Mouse (Mus musculus): ENCODE results near the gene Scube1.

Scube1 gene

DNA sequence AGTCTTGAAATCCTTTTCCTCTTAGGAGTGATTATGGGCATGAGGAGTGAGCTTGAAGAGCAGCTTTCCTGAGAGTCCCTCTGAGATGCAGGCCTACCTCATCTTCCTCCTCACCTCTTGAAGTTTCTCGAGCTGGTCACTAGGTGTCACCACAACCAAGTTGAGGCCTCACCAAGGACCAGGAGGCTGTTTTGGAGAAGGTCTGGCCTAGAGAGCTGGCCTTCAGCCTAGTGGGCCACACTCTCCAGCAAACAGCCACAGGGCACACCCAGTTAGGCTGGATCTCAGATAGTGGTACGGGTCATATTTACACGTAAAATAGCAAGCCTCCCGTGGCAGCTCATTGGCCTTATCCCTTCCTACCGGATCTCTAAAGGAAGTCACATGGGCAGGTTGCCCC, 60.1 kb downstream of the Scube1 start:
- peak; percentile 70 for DNase-seq

DNA sequence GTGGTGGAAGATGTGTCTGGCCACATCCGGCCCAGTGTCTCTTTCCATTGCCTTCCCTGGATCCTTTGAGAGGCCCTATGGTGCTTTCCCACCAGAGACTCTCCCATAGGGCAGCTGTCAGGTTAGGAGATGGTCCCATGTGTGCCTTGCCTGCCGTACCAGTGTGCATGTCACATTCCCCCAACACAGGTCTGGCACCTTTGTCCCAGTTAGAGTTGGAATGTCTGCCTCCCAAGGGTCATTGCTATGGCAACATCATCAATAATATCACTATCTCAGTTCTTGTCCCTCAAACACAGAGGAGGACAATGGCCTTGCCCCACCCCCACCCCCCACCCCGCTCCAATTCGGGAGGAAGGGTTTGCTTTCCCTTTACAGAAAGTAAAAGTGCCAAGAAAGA, 61.8 kb downstream of the Scube1 start:
- DNase-seq = no peak

DNA sequence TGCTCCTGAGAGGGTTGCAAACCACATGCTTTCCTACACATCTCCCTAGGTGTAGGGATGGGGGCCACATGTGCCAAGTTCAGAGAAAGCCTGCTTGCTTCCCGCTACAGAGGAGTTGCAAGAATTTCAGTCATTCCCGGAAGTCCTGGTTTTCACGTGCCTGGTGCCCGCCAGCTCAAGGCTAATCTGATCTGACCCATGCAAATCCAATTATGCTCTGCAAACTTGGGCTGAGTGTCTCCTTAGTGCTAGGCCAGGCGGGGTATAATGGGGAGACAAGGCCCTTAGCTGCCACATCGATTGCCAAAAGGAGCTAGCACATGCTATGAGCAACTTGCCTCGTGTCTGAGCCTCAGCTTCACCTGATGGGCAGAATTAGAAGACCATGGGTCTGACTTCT, 62.7 kb downstream of the Scube1 start:
- no peak for DNase-seq

DNA sequence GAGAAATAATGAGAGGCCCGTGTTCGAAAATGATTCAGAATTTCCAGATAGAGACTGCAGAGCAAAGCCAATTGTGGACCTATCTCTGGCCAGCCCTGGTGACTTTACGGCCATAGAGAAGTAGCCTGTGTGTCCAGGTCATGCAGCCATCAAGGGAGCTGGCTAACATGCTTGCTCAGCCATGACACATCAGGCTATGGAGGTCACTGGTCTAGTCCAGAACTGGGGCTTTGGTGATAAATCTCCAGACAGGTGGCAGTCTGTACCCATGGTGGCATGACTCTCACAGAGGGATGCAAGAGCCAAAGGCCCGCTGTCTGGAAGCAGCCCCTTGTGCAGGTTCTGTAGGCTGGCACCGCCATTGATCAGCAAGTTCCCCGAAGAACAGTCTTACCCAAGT, 82.3 kb downstream of the Scube1 start:
- no peak for DNase-seq

DNA sequence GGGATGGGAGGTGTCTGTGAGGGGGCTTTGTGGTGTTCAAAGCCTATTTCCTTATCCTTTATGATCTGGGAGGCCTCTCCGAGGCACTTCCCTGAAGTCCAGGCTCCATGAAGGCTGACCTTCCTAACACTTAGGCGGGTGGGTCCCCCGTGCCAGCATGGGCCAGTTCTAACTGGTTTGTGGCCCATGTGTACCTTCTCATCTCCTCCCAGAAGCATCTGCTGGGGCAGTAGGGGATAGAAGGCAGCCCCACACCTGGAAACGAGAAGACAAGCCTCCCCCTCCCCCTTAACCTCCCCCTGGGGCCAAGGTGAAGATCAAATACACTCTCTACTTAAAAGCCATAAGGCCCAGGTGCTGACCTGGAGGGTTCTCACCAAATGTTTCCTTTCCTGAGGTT, 84.6 kb downstream of the Scube1 start:
- DNase-seq = no peak

DNA sequence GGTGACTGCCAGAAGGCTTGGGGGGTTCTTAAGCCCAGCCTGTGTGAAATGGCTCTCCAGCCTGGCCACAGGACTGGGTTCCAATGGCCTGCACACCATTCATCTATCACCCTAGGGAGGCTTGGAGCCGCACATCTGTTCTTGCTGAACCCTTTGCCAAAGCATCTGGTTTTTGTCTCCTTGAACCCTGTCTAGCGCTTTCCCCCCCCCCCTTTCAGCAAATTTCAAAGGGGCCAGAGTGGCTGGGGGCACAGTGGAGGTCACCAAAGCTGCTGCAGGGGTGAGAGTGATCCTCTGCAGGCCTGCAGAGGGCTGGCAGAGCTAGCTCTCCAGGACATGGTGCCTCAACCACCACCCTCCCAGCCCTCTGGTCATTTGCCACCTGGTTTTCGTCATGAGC, 85.7 kb downstream of the Scube1 start:
- DNase-seq = no peak

DNA sequence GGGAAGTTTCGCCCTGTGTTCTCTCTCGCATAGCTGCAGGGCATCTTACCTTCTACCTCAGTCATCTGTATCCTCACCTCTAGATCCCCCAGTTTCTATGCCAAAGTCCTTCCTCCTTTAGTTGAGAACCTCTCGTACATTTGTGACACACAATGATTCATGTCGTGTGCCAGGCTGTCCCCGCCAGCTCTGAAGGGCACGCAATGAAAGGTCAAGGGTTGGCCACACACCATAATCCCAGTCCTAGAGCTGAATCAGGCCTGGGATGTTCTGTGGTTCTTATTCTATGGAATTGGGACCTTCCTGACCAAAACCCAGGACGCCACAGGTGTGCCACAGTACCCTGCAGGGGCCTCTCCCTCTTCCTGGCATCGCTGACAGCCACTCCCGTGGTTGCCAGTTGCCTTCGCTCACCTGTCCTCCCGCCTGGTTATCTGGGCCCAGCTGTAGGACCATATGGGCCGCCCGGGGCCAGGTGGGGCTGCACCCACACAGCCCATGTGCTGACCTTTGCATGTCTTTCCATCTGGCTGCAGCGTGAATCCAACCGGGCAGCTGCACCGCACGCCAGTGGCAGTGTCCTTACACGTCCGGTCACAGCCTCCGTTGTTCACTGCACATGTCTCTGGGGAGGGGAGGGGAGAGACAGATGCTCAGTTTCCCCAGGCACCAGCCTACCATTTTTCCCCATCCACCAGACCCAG, 86.5 kb downstream of the Scube1 start:
- DNase-seq = no peak

DNA sequence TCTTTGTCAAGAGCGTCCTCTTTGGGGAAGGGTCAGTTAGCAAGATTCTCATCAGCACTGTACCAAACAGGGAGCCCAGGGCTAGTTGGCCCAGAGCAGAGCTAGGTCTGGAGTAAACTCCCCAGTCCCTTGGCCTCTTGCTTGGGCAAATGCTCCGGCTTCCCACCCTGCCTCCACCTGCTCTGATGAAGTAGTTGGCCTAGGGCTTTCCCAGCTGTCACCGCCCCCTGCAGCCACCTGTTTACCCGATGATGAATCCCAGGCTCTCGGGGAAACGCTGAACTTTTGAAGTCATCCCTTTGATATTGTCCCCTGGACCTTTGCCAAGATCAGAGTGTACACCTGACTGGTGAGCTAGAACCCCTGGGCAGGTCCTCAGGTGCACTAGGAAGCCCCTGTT, 88.1 kb downstream of the Scube1 start:
- DNase-seq = no peak

DNA sequence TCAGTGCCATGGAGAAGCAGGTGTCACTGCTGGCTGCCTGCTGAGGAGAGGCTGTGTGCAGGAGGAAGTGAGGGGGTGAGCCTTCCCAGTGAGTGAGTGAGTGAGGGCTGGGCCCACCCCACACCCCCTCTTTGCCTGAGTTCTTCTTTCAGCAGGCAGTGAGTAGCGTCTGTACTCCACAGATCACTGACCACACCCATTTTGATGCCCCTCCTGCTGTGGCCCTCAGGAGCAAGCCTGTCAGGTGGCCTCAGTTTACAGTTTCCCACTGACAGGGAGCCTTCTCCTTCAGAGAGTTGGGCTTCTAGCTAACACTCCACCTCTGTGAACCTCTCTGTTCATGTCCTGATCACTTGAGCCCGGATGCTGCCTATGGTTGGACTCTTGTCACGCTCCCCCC, 89.6 kb downstream of the Scube1 start:
- no peak for DNase-seq

DNA sequence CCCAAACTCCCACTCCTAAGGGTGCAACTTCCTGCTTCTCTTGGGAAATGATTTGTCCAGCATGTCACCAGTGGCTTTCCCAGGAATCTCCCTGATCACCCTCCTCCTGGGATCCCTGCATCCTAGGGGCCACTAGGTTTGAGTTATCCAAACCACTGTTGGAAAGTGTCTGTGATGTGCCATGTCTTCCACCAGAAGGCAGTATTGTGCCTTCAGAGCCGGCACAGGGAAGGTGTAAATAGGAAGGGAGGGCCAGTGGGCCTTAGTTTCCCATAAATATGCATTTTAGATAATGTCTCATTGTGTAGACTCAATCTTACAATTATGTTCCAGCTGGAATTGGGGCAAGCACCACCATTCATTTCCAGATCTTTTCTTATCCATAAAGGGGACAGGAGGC, 90.7 kb downstream of the Scube1 start:
- no peak for DNase-seq

DNA sequence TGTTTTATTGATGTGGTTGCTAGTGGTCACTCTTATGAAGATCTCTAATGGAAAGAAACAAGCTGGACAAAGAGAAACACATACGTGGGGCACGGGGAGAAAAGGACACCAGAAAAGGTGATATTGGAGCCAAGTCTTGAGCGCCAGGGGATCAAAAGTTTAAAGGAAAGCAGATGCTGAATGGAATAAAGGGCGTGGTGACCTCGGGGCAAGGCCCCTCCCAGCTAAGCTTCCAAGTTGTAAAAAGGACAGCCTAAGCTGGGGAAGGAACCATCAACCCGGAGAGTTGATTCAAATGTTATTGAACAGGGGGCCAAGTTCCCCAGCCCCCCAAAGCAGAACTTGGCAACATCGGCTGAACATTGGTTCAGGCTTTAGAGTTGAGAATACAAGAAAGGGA, 93.8 kb downstream of the Scube1 start:
- no peak for DNase-seq

DNA sequence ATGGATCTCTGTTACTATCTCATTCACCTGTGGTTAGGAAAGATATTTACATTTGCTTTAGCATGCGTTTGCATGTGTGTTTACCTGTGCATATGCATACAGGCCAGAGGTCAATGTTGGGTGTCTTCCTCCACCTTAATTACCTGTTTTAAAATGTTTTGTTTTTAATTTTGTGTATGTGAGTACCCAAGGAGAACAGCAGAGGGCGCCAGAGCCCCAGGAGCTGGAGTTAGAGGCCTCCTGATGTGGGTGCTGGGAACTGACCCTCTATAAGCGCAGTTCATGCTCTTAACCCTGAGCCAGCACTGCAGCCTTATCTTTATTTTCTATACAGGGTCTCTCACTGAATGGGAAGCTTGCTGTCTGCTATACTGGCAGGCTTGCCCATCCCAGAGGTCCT, 95.1 kb downstream of the Scube1 start:
- no peak for DNase-seq

DNA sequence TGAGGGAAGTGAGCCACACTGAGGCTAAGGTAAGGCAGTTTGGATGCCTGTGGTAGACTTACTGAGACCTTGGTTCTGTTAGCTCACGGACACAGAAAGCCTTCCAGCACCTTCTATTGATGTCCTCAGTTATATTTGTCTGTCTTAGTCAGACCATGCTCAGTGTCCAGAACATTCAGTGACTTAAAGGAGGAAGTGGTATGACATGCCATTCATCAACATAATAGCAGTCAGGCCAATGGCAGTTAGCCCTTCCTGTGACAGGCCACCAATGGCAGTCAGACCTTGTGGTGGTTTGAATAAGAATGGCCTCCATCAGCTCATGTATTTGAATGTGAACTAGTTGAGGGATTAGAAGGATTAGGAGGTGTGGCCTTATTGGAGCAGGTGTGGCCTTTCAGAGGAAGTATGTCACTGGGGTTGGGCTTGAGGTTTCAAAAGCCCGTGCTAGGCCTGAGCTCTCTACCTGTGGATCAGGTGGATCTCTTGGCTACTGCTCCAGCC, 98.6 kb downstream of the Scube1 start:
- DNase-seq = no peak

DNA sequence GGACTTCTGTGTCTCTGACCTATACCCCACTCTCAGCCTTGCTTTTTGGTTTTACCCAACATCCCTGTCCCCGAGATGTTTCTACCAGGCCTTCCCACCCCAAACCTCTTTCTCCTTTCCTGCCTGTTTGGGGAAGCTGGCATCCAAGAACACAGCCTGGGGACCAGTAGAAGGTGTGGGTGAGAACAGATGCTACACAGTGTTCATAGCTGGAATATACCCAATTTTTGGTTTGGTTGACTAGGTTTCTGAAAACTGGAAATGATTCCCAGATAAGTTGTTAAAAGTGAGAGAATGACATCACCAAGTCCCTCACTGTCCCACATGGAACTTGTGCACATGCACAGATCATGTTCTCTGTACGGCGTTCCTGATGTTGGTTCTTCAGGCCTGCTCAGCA, 109.6 kb downstream of the Scube1 start:
- no peak for DNase-seq

DNA sequence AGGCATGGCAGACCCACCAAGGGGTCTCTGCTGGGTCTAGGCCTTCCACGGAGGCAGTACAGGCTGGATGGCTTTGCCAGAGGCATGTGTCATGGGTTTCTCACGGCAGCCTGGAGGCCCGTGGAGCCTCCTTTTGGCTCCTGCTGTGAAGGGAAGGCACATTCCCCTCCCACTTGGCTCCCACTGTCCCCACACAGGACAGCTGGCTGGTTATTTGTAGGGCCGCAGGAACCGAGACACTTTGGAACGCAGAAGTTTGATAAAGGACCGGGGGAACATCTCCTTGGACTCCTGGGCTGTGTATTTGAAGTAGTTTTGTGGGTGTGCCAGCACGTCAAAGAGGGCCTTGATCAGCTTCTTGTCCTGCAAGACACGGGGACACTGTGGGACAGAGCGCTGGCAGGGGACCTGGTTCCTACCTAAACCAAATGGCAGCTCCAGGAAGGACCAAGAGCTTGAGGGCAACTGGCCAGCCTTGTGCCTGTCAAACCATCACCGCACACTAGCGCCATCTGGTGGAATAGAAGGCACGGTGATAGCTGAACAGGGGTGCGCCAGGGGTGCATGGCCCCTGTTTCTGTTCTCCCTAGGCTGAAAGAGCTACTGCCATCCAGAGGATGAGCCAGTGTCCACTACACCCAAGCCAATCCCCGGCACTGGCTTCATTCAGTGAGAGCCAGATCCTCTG, 117.6 kb downstream of the Scube1 start:
- DNase-seq = peak; percentile 82

DNA sequence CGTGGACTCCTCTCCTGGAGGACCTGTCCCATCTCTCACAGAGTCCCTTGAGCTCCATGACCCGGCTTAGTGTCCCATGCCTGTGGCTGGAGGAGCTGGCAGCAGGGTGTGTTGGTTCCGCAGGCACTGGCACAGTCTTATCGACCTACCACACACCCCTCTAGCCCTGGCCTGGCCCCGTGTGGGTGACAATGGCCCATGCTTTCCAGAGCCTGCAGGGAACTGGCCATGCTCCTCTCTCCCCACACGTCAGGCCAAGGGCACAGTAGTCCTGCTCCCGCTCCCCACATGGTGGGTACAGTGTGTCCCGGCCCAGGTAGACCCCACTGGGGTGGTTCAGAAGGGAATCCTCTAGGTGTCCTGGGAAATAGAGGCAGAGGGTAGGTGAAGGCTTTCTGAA, 118.1 kb downstream of the Scube1 start:
- DNase-seq = no peak

DNA sequence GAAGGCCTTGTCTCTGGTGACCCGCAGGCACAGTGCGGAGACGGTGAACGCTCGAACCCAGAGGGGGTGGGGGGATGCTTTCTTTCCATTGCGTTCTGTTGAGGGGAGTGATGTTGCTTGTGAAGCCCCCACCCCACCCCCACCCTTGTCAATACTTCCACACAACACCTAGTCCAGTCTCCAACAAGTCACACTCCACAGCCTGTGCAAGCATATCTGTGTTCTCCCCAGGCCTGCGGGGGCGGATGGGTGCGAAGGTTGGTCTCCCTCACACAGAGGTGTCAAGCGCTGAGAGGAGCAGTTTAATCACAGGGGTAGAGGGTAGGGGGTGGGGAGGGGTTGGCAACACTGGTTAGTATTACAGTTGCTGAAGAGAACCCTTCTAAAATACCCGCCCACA, 118.6 kb downstream of the Scube1 start:
- DNase-seq = no peak

DNA sequence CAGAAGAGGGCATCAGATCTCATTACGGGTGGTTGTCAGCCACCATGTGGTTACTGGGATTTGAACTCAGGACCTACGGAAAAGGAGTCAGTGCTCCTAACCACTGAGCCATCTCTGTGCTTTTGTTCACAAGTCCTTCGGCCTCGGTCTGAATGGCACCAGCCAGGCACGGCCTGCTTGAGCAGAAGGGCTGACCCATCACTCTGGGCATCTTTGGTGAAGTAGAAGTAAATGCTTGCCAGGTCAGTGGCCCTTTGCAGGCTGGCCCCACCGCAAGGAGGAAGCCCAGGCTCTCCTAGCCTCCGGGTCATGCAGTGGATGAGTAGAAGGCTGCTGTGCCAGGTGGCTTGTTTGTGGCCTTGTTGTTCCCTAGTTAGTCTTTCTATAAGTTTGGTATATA, 121.4 kb downstream of the Scube1 start:
- DNase-seq = no peak

DNA sequence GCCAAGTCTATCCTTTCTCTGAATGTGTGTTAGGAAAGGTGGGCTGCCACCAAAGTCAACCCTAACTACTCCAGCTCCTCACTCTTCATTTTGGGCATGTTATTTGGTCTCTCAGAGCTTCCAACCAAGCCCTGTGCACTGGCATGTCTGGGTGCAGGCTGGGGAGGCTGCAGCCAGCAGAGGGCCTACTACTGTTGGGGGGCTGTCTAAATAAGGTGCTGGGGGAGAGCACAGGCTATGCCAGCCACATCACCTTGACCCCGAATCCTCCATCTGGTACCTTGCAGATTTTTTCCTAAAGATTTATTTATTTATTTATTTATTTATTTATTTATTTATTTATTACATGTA, 121.8 kb downstream of the Scube1 start:
- DNase-seq = no peak

DNA sequence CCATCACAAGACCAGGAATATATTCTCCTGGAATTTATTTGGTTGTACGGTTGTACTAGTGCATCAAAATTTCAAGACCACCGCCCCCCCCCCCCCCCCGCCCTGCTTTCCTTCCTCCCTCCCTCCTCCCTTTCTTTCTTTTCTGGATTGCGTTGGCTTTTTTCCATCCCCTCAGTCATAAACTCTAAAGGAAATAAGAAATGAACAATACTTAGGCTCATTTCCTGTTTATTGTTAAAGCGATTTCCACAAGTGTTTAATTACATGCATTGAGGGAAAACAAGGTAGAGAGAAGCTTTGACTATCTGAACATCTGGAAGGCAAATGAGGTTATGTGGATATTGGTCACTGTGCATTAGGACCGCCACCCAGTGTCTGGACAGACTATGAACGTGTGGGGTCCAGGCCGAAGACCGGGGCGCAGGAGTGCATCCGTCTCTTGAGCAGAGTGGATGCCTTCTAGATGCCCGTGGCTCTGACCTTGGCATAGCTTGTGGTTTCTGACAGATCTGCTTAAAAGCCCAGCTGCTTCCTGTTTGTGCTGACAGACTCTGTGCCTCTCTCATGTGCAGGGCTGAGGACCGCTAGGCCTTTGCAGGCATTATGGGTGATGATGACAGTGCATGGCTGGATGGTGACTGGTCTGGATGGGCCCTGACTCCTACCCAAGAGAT, 122.3 kb downstream of the Scube1 start:
- peak; percentile 66 for DNase-seq

DNA sequence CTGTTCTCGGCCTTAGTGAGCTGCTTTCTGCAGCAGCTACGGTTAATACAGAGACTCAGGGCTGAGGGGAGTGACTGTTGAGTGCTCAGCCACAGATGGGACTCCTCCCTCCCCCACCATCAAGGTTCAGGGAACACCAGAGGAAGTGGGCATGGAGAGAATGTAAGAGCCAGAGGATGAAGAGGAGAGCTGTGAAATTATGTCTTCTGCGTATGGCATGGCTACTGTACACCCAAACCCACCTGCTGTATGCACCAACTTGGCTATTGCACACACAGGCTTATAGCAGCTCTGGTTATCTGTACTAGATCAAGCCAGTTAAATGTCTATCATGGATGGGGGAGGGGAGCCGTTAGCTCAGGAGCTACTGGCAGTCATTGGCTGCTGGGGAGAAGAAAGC, 123.6 kb downstream of the Scube1 start:
- no peak for DNase-seq

DNA sequence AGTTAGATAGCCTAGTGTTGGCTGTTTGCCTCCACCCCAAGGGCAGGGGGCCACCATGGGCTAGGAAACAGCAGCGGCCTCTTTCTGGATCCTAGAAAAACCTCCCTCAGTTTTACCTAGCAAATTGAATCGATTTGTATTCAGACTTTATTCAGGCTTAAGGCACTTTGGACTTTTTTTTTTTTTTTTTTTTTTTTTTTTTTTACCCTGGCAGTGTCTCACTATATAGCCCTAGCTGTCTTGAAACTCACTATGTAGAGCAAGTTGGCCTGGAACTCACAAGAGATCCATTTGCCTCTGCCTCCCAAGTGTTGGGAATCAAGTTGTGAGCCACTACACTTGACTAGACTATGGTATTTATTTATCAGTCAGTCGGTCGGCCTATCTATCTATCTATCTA, 128.0 kb downstream of the Scube1 start:
- no peak for DNase-seq

DNA sequence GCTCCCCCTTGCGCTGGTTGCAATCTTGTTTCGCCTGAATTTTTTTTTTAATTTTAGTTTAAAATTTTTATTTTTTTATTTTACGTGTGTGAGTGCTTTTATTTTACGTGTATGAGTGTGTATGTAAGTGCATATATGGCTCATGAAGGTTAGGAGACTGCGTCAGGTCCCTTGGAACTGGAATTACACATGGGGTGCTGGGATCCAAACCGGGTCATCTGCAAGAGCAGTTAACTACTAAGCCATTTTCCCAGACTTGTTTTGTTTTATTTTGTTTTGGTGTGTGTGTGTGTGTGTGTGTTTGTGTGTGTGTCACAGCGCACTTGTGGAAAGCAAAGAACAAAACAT, 129.5 kb downstream of the Scube1 start:
- no peak for DNase-seq
